Comparison of ENCODE assay signal across 28 mouse cellular contexts in genomic region chr8:76183836-76184235, GRCm38 (mm10).
"Had no signal": no experiment of that assay in that cellular context is flagged by ENCODE, and none has a peak within 500 bp of the region (broad histone marks: within the 10 kb centered on the region; RNA-seq: fewer than 3 reads in every experiment).

No protein-coding gene starts in this region.

- H3K4me2 ChIP-seq: embryonic facial prominence, embryonic 12.5 days; embryonic facial prominence, embryonic 13.5 days; embryonic facial prominence, embryonic 15.5 days; forebrain, embryonic 12.5 days; forebrain, embryonic 13.5 days; forebrain, embryonic 15.5 days had no signal

- H3K9ac ChIP-seq: embryonic facial prominence, embryonic 12.5 days; embryonic facial prominence, embryonic 13.5 days; embryonic facial prominence, embryonic 15.5 days; forebrain, embryonic 12.5 days; forebrain, embryonic 13.5 days; forebrain, embryonic 15.5 days; forebrain, postnatal 0 days had no signal

- H3K4me1 ChIP-seq: embryonic facial prominence, embryonic 12.5 days; embryonic facial prominence, embryonic 13.5 days; embryonic facial prominence, embryonic 15.5 days; forebrain, embryonic 10.5 days; forebrain, embryonic 12.5 days; forebrain, embryonic 13.5 days; forebrain, embryonic 15.5 days had no signal

- H3K4me3 ChIP-seq: embryonic facial prominence, embryonic 12.5 days; embryonic facial prominence, embryonic 13.5 days; embryonic facial prominence, embryonic 15.5 days; erythroblast, embryonic 14.5 days; forebrain, embryonic 10.5 days; forebrain, embryonic 12.5 days; forebrain, embryonic 13.5 days; forebrain, embryonic 15.5 days; gastrocnemius, adult 2 months; heart, adult 2 months had no signal

- DNase-seq: cerebellum, adult 2 months; cerebellum, adult 8-10 months; cerebellum, adult 9-10 months; cerebellum, adult 9-11 months; cerebellum, postnatal 10 days; cerebellum, postnatal 14 days; cerebellum, postnatal 25 days; cerebellum, postnatal 36 days; embryo, embryonic 11 days; forebrain, postnatal 0 days; gastrocnemius, adult 2 months; gastrocnemius, postnatal 10 days; gastrocnemius, postnatal 14 days; gastrocnemius, postnatal 25 days; gastrocnemius, postnatal 36 days; heart, adult 11 months; heart, adult 18-20 months; heart, adult 2 months had no signal

- H3K36me3 ChIP-seq: embryonic facial prominence, embryonic 12.5 days; embryonic facial prominence, embryonic 13.5 days; embryonic facial prominence, embryonic 15.5 days; forebrain, embryonic 10.5 days; forebrain, embryonic 12.5 days; forebrain, embryonic 15.5 days had no signal

- H3K9me3 ChIP-seq: embryonic facial prominence, embryonic 12.5 days; embryonic facial prominence, embryonic 13.5 days; embryonic facial prominence, embryonic 15.5 days; forebrain, embryonic 10.5 days; forebrain, embryonic 12.5 days; forebrain, embryonic 13.5 days; forebrain, embryonic 15.5 days had no signal

- H3K27ac ChIP-seq: embryonic facial prominence, embryonic 12.5 days; embryonic facial prominence, embryonic 13.5 days; embryonic facial prominence, embryonic 15.5 days; forebrain, embryonic 10.5 days; forebrain, embryonic 12.5 days; forebrain, embryonic 13.5 days; forebrain, embryonic 15.5 days; gastrocnemius, adult 2 months; heart, adult 2 months had no signal

- H3K27me3 ChIP-seq: embryonic facial prominence, embryonic 12.5 days; embryonic facial prominence, embryonic 13.5 days; embryonic facial prominence, embryonic 15.5 days; forebrain, embryonic 12.5 days; forebrain, embryonic 13.5 days; forebrain, embryonic 15.5 days had no signal

- ATAC-seq: forebrain, embryonic 13.5 days; forebrain, embryonic 14.5 days; forebrain, embryonic 15.5 days; forebrain, embryonic 16.5 days; forebrain, postnatal 0 days had no signal
